ENCODE assay signal across 18 mouse cellular contexts in genomic region chr2:160220562-160221021, GRCm38 (mm10).
A peak's percentile ranks its signal among the peaks of the same experiment; 100 is the strongest.
DNase-seq lines count a peak whose midpoint lies in the region; ATAC-seq lines count a peak whose summit lies in the region.
"Had no signal": no experiment of that assay in that cellular context is flagged by ENCODE, and none has a peak within 500 bp of the region (broad histone marks: within the 10 kb centered on the region; RNA-seq: fewer than 3 reads in every experiment).

No protein-coding gene starts in this region.

- no peak overlapping the region for H3K9ac ChIP-seq in kidney, embryonic 16.5 days (replicated peaks; ENCODE audit: low read length)
- H3K9ac ChIP-seq: embryonic facial prominence, embryonic 15.5 days; forebrain, embryonic 13.5 days; hindbrain, embryonic 12.5 days; kidney, embryonic 15.5 days; lung, embryonic 15.5 days; neural tube, embryonic 13.5 days had no signal

- H3K36me3 ChIP-seq in kidney, embryonic 16.5 days (ENCODE audit: insufficient read depth, low read length), result no peaks in the 10 kb centered on the region
- H3K36me3 ChIP-seq: embryonic facial prominence, embryonic 15.5 days; hindbrain, embryonic 12.5 days; kidney, embryonic 15.5 days; lung, embryonic 15.5 days; neural tube, embryonic 13.5 days had no signal

- H3K4me1 ChIP-seq in kidney, embryonic 16.5 days (ENCODE audit: insufficient read depth, low read length), result peaks cover 9% of the 10 kb centered on the region; the same call in 1 of the 2 replicates
- H3K4me1 ChIP-seq: forebrain, embryonic 13.5 days; lung, embryonic 15.5 days; neural tube, embryonic 13.5 days had no signal

- no peak overlapping the region for H3K27ac ChIP-seq in kidney, embryonic 16.5 days (ENCODE audit: low read length)
- H3K27ac ChIP-seq: embryonic facial prominence, embryonic 15.5 days; forebrain, embryonic 13.5 days; hindbrain, embryonic 12.5 days; kidney, embryonic 15.5 days; lung, embryonic 15.5 days; neural tube, embryonic 13.5 days had no signal

- no peak overlapping the region for H3K4me2 ChIP-seq in kidney, embryonic 16.5 days (replicated peaks; ENCODE audit: low read depth, low read length)
- H3K4me2 ChIP-seq: embryonic facial prominence, embryonic 15.5 days; forebrain, embryonic 13.5 days; heart, embryonic 11.5 days; hindbrain, embryonic 12.5 days; kidney, embryonic 15.5 days; lung, embryonic 15.5 days; neural tube, embryonic 13.5 days had no signal

- no peak overlapping the region for H3K4me3 ChIP-seq in kidney, embryonic 16.5 days (ENCODE audit: low read length)
- H3K4me3 ChIP-seq: embryonic facial prominence, embryonic 15.5 days; forebrain, embryonic 13.5 days; hindbrain, embryonic 12.5 days; kidney, embryonic 15.5 days; lung, embryonic 15.5 days; neural tube, embryonic 13.5 days had no signal

- H3K27me3 ChIP-seq in kidney, embryonic 16.5 days (ENCODE audit: insufficient read depth, low read length), result no peaks in the 10 kb centered on the region
- H3K27me3 ChIP-seq: forebrain, embryonic 13.5 days; kidney, embryonic 15.5 days; lung, embryonic 15.5 days had no signal

- no peak for DNase-seq in kidney, adult 8-10 months
- DNase-seq in Muller cell, postnatal 12 days (ENCODE audit: inconsistent ontology term), result peak; percentile 54
- peak; percentile 39 for DNase-seq in embryo, embryonic 9.5 days (ENCODE audit: extremely low spot score)
- no peak for DNase-seq in right cerebral cortex, adult 18-20 months
- no peak for DNase-seq in thymus, postnatal 36 days
- no peak for DNase-seq in cerebellum, adult 9-10 months
- DNase-seq: cerebellum, adult 8-10 months; thymus, adult 18-20 months had no signal

- 9% methylated on average over 7 of the region's 7 CpGs for WGBS in kidney, embryonic 16.5 days

- peak; percentile 32; the same call in 1 of the 2 replicates for ATAC-seq in kidney, embryonic 16.5 days (ENCODE audit: low FRiP score, low TSS enrichment)
- peak; percentile 47; the same call in 1 of the 2 replicates for ATAC-seq in monocyte, adult 5-6 weeks (replicated peaks; ENCODE audit: insufficient number of reproducible peaks, low FRiP score, low TSS enrichment, poor library complexity, severe bottlenecking)
- ATAC-seq: activated CD4-positive, CD25-positive, alpha-beta regulatory T cell, adult 4 months; forebrain, embryonic 13.5 days had no signal

- H3K9me3 ChIP-seq in kidney, embryonic 16.5 days (ENCODE audit: low read length), result no peaks in the 10 kb centered on the region
- H3K9me3 ChIP-seq: embryonic facial prominence, embryonic 15.5 days; forebrain, embryonic 13.5 days; hindbrain, embryonic 12.5 days; kidney, embryonic 15.5 days; lung, embryonic 15.5 days; neural tube, embryonic 13.5 days had no signal

Comparison
In these comparisons a context has a peak if more than half of its experiments do, and no peak if none do; other contexts are left out.
1. DNase-seq: peak in Muller cell, postnatal 12 days (single experiment) and embryo, embryonic 9.5 days (single experiment); none in kidney, adult 8-10 months (0 of 2), right cerebral cortex, adult 18-20 months (single experiment), thymus, postnatal 36 days (0 of 2) and cerebellum, adult 9-10 months (single experiment).